Mouse (Mus musculus): ENCODE results near the gene Rad51c.

The Rad51c gene

GRCm38 (mm10) chr11:87384551-87384950, 20.2 kb downstream of the Rad51c start:
- no peak for DNase-seq (ENCODE audit: extremely low spot score, low read depth, low spot score)

GRCm38 (mm10) chr11:87367865-87368580, 36.7 kb downstream of the Rad51c start:
- no peak for DNase-seq (ENCODE audit: extremely low spot score, low read depth, low spot score)

- no peak for DNase-seq (ENCODE audit: extremely low spot score, low read depth, low spot score)
These were observed 37.7 kb downstream of the Rad51c start for GRCm38 (mm10) chr11:87367061-87367460.

- DNase-seq (ENCODE audit: extremely low spot score, low read depth, low spot score), result no peak
These were observed 39.6 kb downstream of the Rad51c start for GRCm38 (mm10) chr11:87365120-87365519.

- no peak for DNase-seq (ENCODE audit: extremely low spot score, low read depth, low spot score)
These were observed 45.5 kb downstream of the Rad51c start for GRCm38 (mm10) chr11:87359262-87359612.

GRCm38 (mm10) chr11:87358331-87359261, 46.2 kb downstream of the Rad51c start, which contains the start of gene Ppm1e:
Gene Ppm1e, minus strand, starts transcription at chr11:87359023.
- peak; percentile 64 for DNase-seq (ENCODE audit: extremely low spot score, low read depth, low spot score)

- DNase-seq (ENCODE audit: extremely low spot score, low read depth, low spot score), result no peak
These were observed 47.1 kb downstream of the Rad51c start for GRCm38 (mm10) chr11:87357317-87358300.

- no peak for DNase-seq (ENCODE audit: extremely low spot score, low read depth, low spot score)
These were observed 49.9 kb downstream of the Rad51c start for GRCm38 (mm10) chr11:87354861-87355260.

- DNase-seq (ENCODE audit: extremely low spot score, low read depth, low spot score), result no peak
These were observed 51.0 kb downstream of the Rad51c start for GRCm38 (mm10) chr11:87353646-87354170.

All from hindlimb bud, embryonic 11.5 days (tissue).